Mouse (Mus musculus): ENCODE results near the gene 4930535I16Rik. TPM values are rescaled to one million over a fixed set of nuclear protein-coding genes. Genes with fewer than 3 reads are reported as not detected.

Gene 4930535I16Rik
- polyA plus RNA-seq, 1 experiment from 2014 or later: not detected

GRCm38 (mm10) chr4:123936059-123936458 is 18.2 kb upstream of the 4930535I16Rik start:
- H3K36me3 ChIP-seq: peaks cover 61% of the 10 kb centered on the region

GRCm38 (mm10) chr4:123934306-123934705 is 16.5 kb upstream of the 4930535I16Rik start:
- Histone ChIP-seq H3K36me3 (peaks cover 78% of the 10 kb centered on the region), H3K9me3 (replicated peaks) (no peaks in the 10 kb centered on the region)
- 94% methylated on average over 4 of the region's 4 CpGs for WGBS

More at GRCm38 (mm10) chr4:123936059-123936458, 18.2 kb upstream of the 4930535I16Rik start:
- Histone ChIP-seq H3K27me3 (ENCODE audit: low read depth, poor library complexity, severe bottlenecking) (no peaks in the 10 kb centered on the region), H3K4me3 (no peak overlapping the region), H3K9me3 (replicated peaks) (no peaks in the 10 kb centered on the region), H3K27ac (replicated peaks) (no peak overlapping the region), H3K4me1 (no peaks in the 10 kb centered on the region)
- 92% methylated on average over 7 of the region's 7 CpGs for WGBS
- no peak for DNase-seq (ENCODE audit: low spot score)

GRCm38 (mm10) chr4:123929994-123930393 is 12.2 kb upstream of the 4930535I16Rik start:
- no peaks in the 10 kb centered on the region for H3K9me3 ChIP-seq (replicated peaks)
- DNase-seq (ENCODE audit: low spot score): no peak
- H3K4me1 ChIP-seq: no peaks in the 10 kb centered on the region
- no peak overlapping the region for H3K27ac ChIP-seq (replicated peaks)
- no peak overlapping the region for H3K4me3 ChIP-seq
- H3K27me3 ChIP-seq (ENCODE audit: low read depth, poor library complexity, severe bottlenecking): no peaks in the 10 kb centered on the region
- H3K36me3 ChIP-seq: peaks cover 98% of the 10 kb centered on the region
- 95% methylated on average over 4 of the region's 4 CpGs for WGBS

More at GRCm38 (mm10) chr4:123934306-123934705, 16.5 kb upstream of the 4930535I16Rik start:
- no peak overlapping the region for H3K4me3 ChIP-seq
- no peaks in the 10 kb centered on the region for H3K27me3 ChIP-seq (ENCODE audit: low read depth, poor library complexity, severe bottlenecking)
- no peak overlapping the region for H3K27ac ChIP-seq (replicated peaks)
- DNase-seq (ENCODE audit: low spot score): no peak
- H3K4me1 ChIP-seq: no peaks in the 10 kb centered on the region

- Histone ChIP-seq H3K27ac (replicated peaks) (no peak overlapping the region), H3K36me3 (peaks cover 100% of the 10 kb centered on the region), H3K4me3 (no peak overlapping the region), H3K9me3 (replicated peaks) (no peaks in the 10 kb centered on the region), H3K27me3 (ENCODE audit: low read depth, poor library complexity, severe bottlenecking) (no peaks in the 10 kb centered on the region), H3K4me1 (no peaks in the 10 kb centered on the region)
- no peak for DNase-seq (ENCODE audit: low spot score)
These were observed 10.1 kb upstream of the 4930535I16Rik start for GRCm38 (mm10) chr4:123927961-123928360.

GRCm38 (mm10) chr4:123921055-123921565 is 3.3 kb upstream of the 4930535I16Rik start:
- 95% methylated on average over 4 of the region's 4 CpGs for WGBS
- no peak overlapping the region for H3K27ac ChIP-seq (replicated peaks)
- peaks cover 63% of the 10 kb centered on the region for H3K36me3 ChIP-seq

GRCm38 (mm10) chr4:123918851-123919250 is 1.0 kb upstream of the 4930535I16Rik start:
- H3K27me3 ChIP-seq (ENCODE audit: low read depth, poor library complexity, severe bottlenecking): no peaks in the 10 kb centered on the region
- H3K4me3 ChIP-seq: peak overlapping the region; percentile 74
- H3K27ac ChIP-seq (replicated peaks): no peak overlapping the region
- no peak for DNase-seq (ENCODE audit: low spot score)
- peaks cover 43% of the 10 kb centered on the region for H3K36me3 ChIP-seq
- WGBS: 67% methylated on average over 2 of the region's 2 CpGs
- H3K9me3 ChIP-seq (replicated peaks): no peaks in the 10 kb centered on the region
- H3K4me1 ChIP-seq: peaks cover 31% of the 10 kb centered on the region

More at GRCm38 (mm10) chr4:123921055-123921565, 3.3 kb upstream of the 4930535I16Rik start:
- Histone ChIP-seq H3K4me1 (peaks cover 24% of the 10 kb centered on the region), H3K27me3 (ENCODE audit: low read depth, poor library complexity, severe bottlenecking) (no peaks in the 10 kb centered on the region), H3K9me3 (replicated peaks) (no peaks in the 10 kb centered on the region), H3K4me3 (no peak overlapping the region)
- DNase-seq (ENCODE audit: low spot score): no peak

- Histone ChIP-seq H3K36me3 (peaks cover 41% of the 10 kb centered on the region), H3K27me3 (ENCODE audit: low read depth, poor library complexity, severe bottlenecking) (no peaks in the 10 kb centered on the region), H3K27ac (replicated peaks) (peak within 1 kb of the TSS; percentile 96), H3K4me3 (peak within 1 kb of the TSS; percentile 74), H3K9me3 (replicated peaks) (no peaks in the 10 kb centered on the region), H3K4me1 (peaks cover 31% of the 10 kb centered on the region)
- peak; percentile 99 for DNase-seq (ENCODE audit: low spot score)
- WGBS: 1% methylated on average over 45 of the region's 49 CpGs
These were observed 874 bp downstream of the 4930535I16Rik start, which contains the start of gene Rragc for GRCm38 (mm10) chr4:123916748-123917547. Gene Rragc, plus strand, starts transcription at chr4:123917446.

- Histone ChIP-seq H3K4me3 (no peak overlapping the region), H3K36me3 (peaks cover 49% of the 10 kb centered on the region), H3K27me3 (ENCODE audit: low read depth, poor library complexity, severe bottlenecking) (no peaks in the 10 kb centered on the region), H3K27ac (replicated peaks) (no peak overlapping the region), H3K4me1 (peaks cover 16% of the 10 kb centered on the region), H3K9me3 (replicated peaks) (no peaks in the 10 kb centered on the region)
- DNase-seq (ENCODE audit: low spot score): no peak
- 85% methylated on average over 2 of the region's 2 CpGs for WGBS
These were observed 5.4 kb downstream of the 4930535I16Rik start for GRCm38 (mm10) chr4:123912431-123912830.

- WGBS: 88% methylated on average over 4 of the region's 4 CpGs
- DNase-seq (ENCODE audit: low spot score): no peak
- Histone ChIP-seq H3K9me3 (replicated peaks) (no peaks in the 10 kb centered on the region), H3K36me3 (peaks cover 49% of the 10 kb centered on the region), H3K27me3 (ENCODE audit: low read depth, poor library complexity, severe bottlenecking) (no peaks in the 10 kb centered on the region), H3K4me1 (peaks cover 14% of the 10 kb centered on the region), H3K4me3 (no peak overlapping the region), H3K27ac (replicated peaks) (no peak overlapping the region)
These were observed 6.3 kb downstream of the 4930535I16Rik start for GRCm38 (mm10) chr4:123911503-123911902.

GRCm38 (mm10) chr4:123905126-123905668 is 12.6 kb downstream of the 4930535I16Rik start:
- peaks cover 20% of the 10 kb centered on the region for H3K4me1 ChIP-seq
- peaks cover 15% of the 10 kb centered on the region for H3K36me3 ChIP-seq
- WGBS: under 1% methylated on average over 53 of the region's 53 CpGs
- H3K9me3 ChIP-seq (replicated peaks): no peaks in the 10 kb centered on the region
- H3K27me3 ChIP-seq (ENCODE audit: low read depth, poor library complexity, severe bottlenecking): no peaks in the 10 kb centered on the region
- peak overlapping the region; percentile 86 for H3K27ac ChIP-seq (replicated peaks)
- peak overlapping the region; percentile 82 for H3K4me3 ChIP-seq
- DNase-seq (ENCODE audit: low spot score): no peak

- peak; percentile 99 for DNase-seq (ENCODE audit: low spot score)
- Histone ChIP-seq H3K27ac (replicated peaks) (peak within 1 kb of the TSS; percentile 86), H3K36me3 (peaks cover 9% of the 10 kb centered on the region), H3K4me3 (peak within 1 kb of the TSS; percentile 82), H3K27me3 (ENCODE audit: low read depth, poor library complexity, severe bottlenecking) (no peaks in the 10 kb centered on the region), H3K9me3 (replicated peaks) (no peaks in the 10 kb centered on the region), H3K4me1 (peaks cover 20% of the 10 kb centered on the region)
- 2% methylated on average over 49 of the region's 49 CpGs for WGBS
These were observed 13.3 kb downstream of the 4930535I16Rik start, which contains the start of gene Mycbp for GRCm38 (mm10) chr4:123904333-123905125. Gene Mycbp, plus strand, starts transcription at chr4:123904832.

- 73% methylated on average over 3 of the region's 3 CpGs for WGBS
- peaks cover 20% of the 10 kb centered on the region for H3K4me1 ChIP-seq
These were observed 14.4 kb downstream of the 4930535I16Rik start for GRCm38 (mm10) chr4:123903432-123903831.

More at GRCm38 (mm10) chr4:123903432-123903831, 14.4 kb downstream of the 4930535I16Rik start:
- no peak for DNase-seq (ENCODE audit: low spot score)
- H3K27ac ChIP-seq (replicated peaks): no peak overlapping the region
- H3K27me3 ChIP-seq (ENCODE audit: low read depth, poor library complexity, severe bottlenecking): no peaks in the 10 kb centered on the region
- H3K4me3 ChIP-seq: no peak overlapping the region
- peaks cover 5% of the 10 kb centered on the region; the same call in 1 of the 2 replicates for H3K36me3 ChIP-seq
- no peaks in the 10 kb centered on the region for H3K9me3 ChIP-seq (replicated peaks)

All from midbrain, embryonic 10.5 days (tissue).